Mouse (Mus musculus): ENCODE measurements around the gene Galnt2. TPM values are rescaled to one million over a fixed set of nuclear protein-coding genes. Genes with fewer than 3 reads are reported as not detected.

Gene Galnt2
- total and polyA plus RNA-seq, 3 experiments = 18.6 to 27.3 (median 23.6) TPM

DNA sequence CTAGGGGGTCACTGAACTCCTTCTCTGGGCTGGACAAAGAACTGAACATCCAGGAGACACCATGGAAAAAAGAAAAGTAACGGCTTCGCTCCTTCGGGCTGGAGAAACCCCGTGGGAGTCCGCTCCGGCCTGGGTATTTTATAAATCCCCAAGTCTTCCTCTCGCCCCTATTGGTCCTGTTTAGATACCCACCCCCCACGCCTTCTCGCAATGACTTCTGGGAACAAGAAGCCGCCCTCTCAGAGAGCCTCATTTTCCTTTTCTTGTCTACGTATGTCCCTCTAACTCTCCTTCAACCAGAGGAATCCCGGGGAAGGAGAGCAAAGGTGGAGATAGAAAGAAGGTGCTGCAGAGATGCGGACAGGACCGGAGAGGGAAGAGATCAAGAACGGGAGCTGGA, 132.1 kb downstream of the Galnt2 start:
- Histone ChIP-seq H3K27me3 (replicated peaks) (no peaks in the 10 kb centered on the region), H3K36me3 (replicated peaks in 1 of 2; ENCODE audit: control insufficient read depth in 1 of 2, insufficient read depth in 1 of 2, low read length in 1 of 2) (no peaks in the 10 kb centered on the region), H3K4me3 (replicated peaks in 1 of 3; ENCODE audit: low read depth in 2 of 3, low read length in 2 of 3, poor library complexity in 1 of 3) (no peak overlapping the region), H3K79me2 (replicated peaks; ENCODE audit: control insufficient read depth, extremely low read depth, insufficient read depth, poor library complexity, severe bottlenecking) (no peaks in the 10 kb centered on the region), H3K9ac (ENCODE audit: insufficient read depth, low read depth) (no peak overlapping the region), H3K27ac (ENCODE audit: insufficient read depth, low read depth) (no peak overlapping the region), H3K4me1 (ENCODE audit: control insufficient read depth in 1 of 2, insufficient read depth in 2 of 2) (peaks cover 6 to 39% of the 10 kb centered on the region in 2 experiments), H3K4me2 (ENCODE audit: insufficient read depth, low read depth, poor library complexity, severe bottlenecking) (no peak overlapping the region), H3K9me3 (replicated peaks; ENCODE audit: low read length) (no peaks in the 10 kb centered on the region)
- no peak for TF ChIP-seq BHLHE40 (IDR thresholded peaks at IDR 0.05; ENCODE audit: low read depth, low read length)
- TF ChIP-seq KAT2A (IDR thresholded peaks at IDR 0.05; ENCODE audit: insufficient replicate concordance, low read length) = no peak
- TF ChIP-seq ETS1 (conservative IDR thresholded peaks at IDR 0.05; ENCODE audit: low read depth, low read length) = no peak
- TF ChIP-seq RAD21 (IDR thresholded peaks at IDR 0.05; ENCODE audit: low read depth, low read length) = no peak
- no peak for TF ChIP-seq IRF4 (IDR thresholded peaks at IDR 0.05; ENCODE audit: low read depth, low read length)
- dilution Hi-C loops (cut with MboI; ENCODE audit: extremely low pct_ligation_motif_present, extremely low pct_unique_long_range_greater_than_20kb, low sequenced_read_pairs) = no loop called here
- DNase-seq (ENCODE audit: extremely low read depth) = no peak
- in situ Hi-C loops (cut with MboI; ENCODE audit: low pct_ligation_motif_present, low pct_unique_long_range_greater_than_20kb, low sequenced_read_pairs) = no loop called here

DNA sequence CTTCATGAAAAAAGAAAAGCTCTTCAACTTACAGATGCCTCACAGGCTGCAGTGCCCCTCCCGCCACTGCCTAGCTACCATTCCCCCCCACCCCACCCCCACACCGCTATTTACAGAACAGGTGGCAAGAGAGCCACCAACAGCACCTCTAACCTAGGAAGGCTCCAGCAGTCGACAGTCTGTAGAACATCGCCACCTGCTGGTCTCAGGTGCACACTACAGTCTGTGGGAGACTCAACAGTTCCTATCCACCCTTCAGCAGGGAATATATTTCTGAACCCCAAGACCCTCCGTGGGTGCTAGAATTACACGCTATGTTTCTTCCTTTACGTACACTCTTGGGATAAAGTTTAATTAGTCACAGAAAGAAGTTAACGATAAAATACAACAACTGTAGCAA, 137.0 kb downstream of the Galnt2 start:
- no peak overlapping the region for H3K4me2 ChIP-seq (ENCODE audit: insufficient read depth, low read depth, poor library complexity, severe bottlenecking)
- TF ChIP-seq MAFK (IDR thresholded peaks at IDR 0.05; ENCODE audit: insufficient replicate concordance, low read length) (no peak), CHD1 (IDR thresholded peaks at IDR 0.05; ENCODE audit: low read depth, low read length) (no peak), MYC (IDR thresholded peaks at IDR 0.05; ENCODE audit: low read depth, low read length) (no peak), POLR2A (IDR thresholded peaks at IDR 0.05; ENCODE audit: low read depth, low read length) (no peak), TCF12 (IDR thresholded peaks at IDR 0.05; ENCODE audit: low read depth, low read length) (peak; percentile 31; the same call in 1 of the 2 replicates), RAD21 (IDR thresholded peaks at IDR 0.05; ENCODE audit: low read depth, low read length) (peak; percentile 80), KAT2A (IDR thresholded peaks at IDR 0.05; ENCODE audit: insufficient replicate concordance, low read length) (no peak), IRF4 (IDR thresholded peaks at IDR 0.05; ENCODE audit: low read depth, low read length) (no peak), JUN (IDR thresholded peaks at IDR 0.05; ENCODE audit: insufficient read depth, low read depth, low read length) (no peak), ZKSCAN1 (IDR thresholded peaks at IDR 0.05; ENCODE audit: borderline replicate concordance, low read depth, low read length) (no peak), ZC3H11A (IDR thresholded peaks at IDR 0.05; ENCODE audit: low read depth, low read length) (peak; percentile 10; the same call in 1 of the 2 replicates), CTCF (conservative IDR thresholded peaks at IDR 0.05 in 1 of 2, IDR thresholded peaks at IDR 0.05 in 1 of 2; ENCODE audit: low read depth in 2 of 2, low read length in 2 of 2) (peak; percentile 85 to 89), UBTF (IDR thresholded peaks at IDR 0.05; ENCODE audit: low read depth, low read length) (no peak), MAX (IDR thresholded peaks at IDR 0.05; ENCODE audit: low read length) (peak; percentile 16; the same call in 1 of the 2 replicates), SMC3 (IDR thresholded peaks at IDR 0.05; ENCODE audit: low read depth, low read length) (peak; percentile 68)
- in situ Hi-C loops (cut with MboI; ENCODE audit: low pct_ligation_motif_present, low pct_unique_long_range_greater_than_20kb, low sequenced_read_pairs) (no loop called here), dilution Hi-C loops (cut with MboI; ENCODE audit: extremely low pct_ligation_motif_present, extremely low pct_unique_long_range_greater_than_20kb, low sequenced_read_pairs) (no loop called here)
- H3K4me1 ChIP-seq (ENCODE audit: control insufficient read depth in 1 of 2, insufficient read depth in 2 of 2) = peaks cover 17 to 45% of the 10 kb centered on the region in 2 experiments
- peaks cover 0 to 7% of the 10 kb centered on the region in 2 experiments for H3K36me3 ChIP-seq (replicated peaks in 1 of 2; ENCODE audit: control insufficient read depth in 1 of 2, insufficient read depth in 1 of 2, low read length in 1 of 2)
- H3K4me3 ChIP-seq (replicated peaks in 1 of 3; ENCODE audit: low read depth in 2 of 3, low read length in 2 of 3, poor library complexity in 1 of 3) = no peak overlapping the region
- DNase-seq (ENCODE audit: extremely low read depth) = peak; percentile 83
- no peak overlapping the region for H3K9ac ChIP-seq (ENCODE audit: insufficient read depth, low read depth)
- no peak overlapping the region for H3K27ac ChIP-seq (ENCODE audit: insufficient read depth, low read depth)
- H3K27me3 ChIP-seq (replicated peaks) = no peaks in the 10 kb centered on the region
- H3K9me3 ChIP-seq (replicated peaks; ENCODE audit: low read length) = no peaks in the 10 kb centered on the region
- no peaks in the 10 kb centered on the region for H3K79me2 ChIP-seq (replicated peaks; ENCODE audit: control insufficient read depth, extremely low read depth, insufficient read depth, poor library complexity, severe bottlenecking)

All from CH12.LX (cell line).